Mouse (Mus musculus) cerebellum, adult (tissue): ENCODE measurements around the gene Odc1.
"Not testable (repeated sequence)": the region's sequence is repeated elsewhere in the genome, so short reads cannot be mapped to it uniquely, and the experiment has no call there.

Source experiments
- ATAC-seq: cut with Nextera tagmentation; 2 replicates; pipeline ENCODE4 v1.9.2; 2017; ENCODE audit warnings: mild to moderate bottlenecking, moderate library complexity, mixed read lengths; ENCODE audit not compliant: insufficient number of reproducible peaks, low FRiP score, low TSS enrichment

Odc1 gene

GRCm38 (mm10) chr12:17544209-17545106, at the start of gene Odc1:
TSS of gene Odc1 (plus strand) at chr12:17544794.
- peak; percentile 90 for ATAC-seq

DNA sequence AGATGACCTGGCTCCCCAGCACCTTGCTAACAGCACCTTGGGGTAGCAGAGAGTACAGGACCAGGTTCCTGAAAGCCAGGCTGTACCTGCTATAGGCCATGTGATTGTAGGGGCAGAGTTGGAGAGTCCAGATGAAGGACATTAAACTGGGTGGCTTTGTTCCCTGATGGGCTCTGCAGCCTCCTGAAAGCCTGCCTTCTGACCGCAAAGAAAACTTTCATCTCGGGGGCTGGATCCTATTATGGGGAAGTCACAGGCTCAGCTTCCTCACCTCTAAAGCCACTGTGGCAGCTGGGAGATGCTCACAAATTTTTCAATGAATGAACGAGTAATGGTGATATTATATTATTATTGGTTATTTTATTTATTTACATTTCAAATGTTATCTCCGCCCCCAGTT, 49.8 kb upstream of the Odc1 start:
- no peak for ATAC-seq

- no peak for ATAC-seq
Observed at GRCm38 (mm10) chr12:17495858-17496451, 48.6 kb upstream of the Odc1 start.

DNA sequence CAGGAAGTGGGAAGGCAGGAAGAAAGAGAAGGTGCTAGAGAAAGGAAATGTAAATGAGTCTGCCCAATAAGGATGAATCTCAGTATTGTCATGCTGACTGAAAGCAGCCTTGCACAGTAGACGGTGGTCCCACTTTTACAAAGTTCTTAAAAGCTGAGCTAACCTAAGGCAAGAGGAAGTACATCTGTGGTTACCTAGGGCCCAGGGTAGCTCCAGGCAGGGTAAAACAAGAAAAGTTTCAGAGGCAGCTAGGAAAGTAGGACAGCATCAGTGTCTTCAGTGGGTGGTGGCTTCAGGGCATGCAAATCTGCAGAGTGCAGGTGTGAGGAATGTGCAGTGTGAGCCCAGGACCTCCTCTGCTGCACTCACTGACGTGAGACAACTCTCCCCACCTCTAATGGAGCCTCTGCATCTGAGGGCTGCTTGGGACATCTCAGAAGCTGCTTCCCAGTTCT, 38.9 kb upstream of the Odc1 start:
- ATAC-seq: no peak

GRCm38 (mm10) chr12:17506117-17506993, 38.2 kb upstream of the Odc1 start:
- no peak for ATAC-seq

GRCm38 (mm10) chr12:17506994-17507542, 37.5 kb upstream of the Odc1 start:
- ATAC-seq: no peak

- ATAC-seq: no peak
Observed at GRCm38 (mm10) chr12:17509310-17509709, 35.3 kb upstream of the Odc1 start.

DNA sequence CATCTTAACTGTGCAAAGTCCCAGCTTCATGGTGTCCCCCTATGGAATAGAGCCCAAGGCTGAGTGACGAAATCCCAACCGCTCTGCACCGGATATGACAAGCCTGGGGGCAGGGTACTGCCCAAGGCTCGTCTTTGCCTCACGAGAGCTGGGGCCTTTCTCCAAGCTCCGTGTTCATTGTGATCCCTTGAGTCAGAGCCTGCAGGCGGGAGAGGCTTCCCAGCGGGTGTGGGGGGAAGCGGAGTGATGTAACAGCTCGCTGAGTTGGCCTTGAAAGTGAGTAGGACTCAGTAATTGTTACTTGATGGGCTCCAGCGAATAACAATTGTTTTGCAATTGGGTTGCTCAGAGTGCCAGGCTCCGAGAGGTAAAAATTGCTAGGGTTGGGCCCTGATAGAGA, 34.4 kb upstream of the Odc1 start:
- ATAC-seq: no peak

DNA sequence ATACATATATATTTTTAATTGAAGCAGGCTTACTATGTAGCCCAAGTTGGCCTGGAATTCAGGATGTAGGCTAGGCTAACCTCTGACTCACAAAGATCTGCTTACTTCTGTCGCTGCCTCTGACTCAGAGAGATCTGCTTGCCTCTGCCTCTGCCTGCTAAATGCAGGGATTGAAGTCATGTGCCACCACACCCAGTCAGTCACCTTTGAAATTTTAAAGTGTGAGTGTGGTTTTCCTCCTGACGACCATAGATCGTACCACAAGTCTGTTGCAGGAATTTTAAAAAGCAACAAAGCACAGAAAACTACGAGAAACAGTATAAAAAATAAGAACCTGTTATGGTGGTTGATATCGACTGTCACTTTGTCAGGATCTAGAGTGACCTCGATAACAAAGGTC, 33.6 kb upstream of the Odc1 start:
- ATAC-seq: no peak

GRCm38 (mm10) chr12:17529180-17529579, 15.4 kb upstream of the Odc1 start:
- no peak for ATAC-seq

GRCm38 (mm10) chr12:17529726-17530125, 14.9 kb upstream of the Odc1 start:
- ATAC-seq: no peak

GRCm38 (mm10) chr12:17530825-17531224, 13.8 kb upstream of the Odc1 start:
- no peak for ATAC-seq

GRCm38 (mm10) chr12:17536222-17536621, 8.4 kb upstream of the Odc1 start:
- no peak for ATAC-seq

GRCm38 (mm10) chr12:17537147-17537546, 7.4 kb upstream of the Odc1 start:
- no peak for ATAC-seq

DNA sequence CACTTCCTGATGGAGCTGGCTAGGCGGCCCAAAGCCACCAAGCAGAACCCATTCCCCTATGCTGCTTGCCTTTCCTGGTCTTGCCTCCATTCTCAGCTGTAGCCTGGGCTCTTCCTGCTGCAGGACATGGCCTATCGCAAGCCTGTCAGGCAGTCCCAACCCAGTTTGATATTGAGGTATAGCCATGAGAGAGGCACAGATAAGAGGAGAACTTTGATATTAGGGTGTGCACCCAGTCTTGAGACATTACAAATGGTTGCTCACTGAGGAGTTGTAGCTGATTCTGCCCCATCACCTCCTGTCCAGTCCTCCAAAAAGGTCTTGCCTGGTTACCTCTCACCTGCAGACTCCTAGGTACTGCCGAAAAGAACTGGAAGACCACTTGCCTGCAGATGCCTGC, 6.5 kb upstream of the Odc1 start:
- no peak for ATAC-seq

DNA sequence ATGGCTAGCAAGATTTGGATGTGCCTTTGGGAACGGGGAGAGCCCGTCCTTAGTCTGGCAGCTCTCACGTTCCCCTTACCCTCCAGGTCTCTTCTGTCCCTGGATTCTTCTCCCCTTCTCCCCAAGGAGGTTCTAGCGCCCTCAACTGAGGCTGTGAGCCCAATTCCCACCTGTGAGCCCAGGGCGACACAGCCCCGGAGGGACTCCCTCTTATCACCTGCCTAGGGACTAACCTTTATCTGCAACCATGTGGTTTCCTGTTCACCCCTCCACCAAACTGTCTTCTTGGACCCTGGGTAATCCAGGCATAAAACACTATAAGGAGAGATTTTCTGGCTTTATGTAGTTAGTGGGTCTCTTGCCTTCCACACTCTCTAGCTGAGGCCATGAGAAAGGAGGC, 5.6 kb upstream of the Odc1 start:
- ATAC-seq: no peak

GRCm38 (mm10) chr12:17540040-17540552, 4.5 kb upstream of the Odc1 start:
- ATAC-seq: no peak

- ATAC-seq: peak; percentile 38; the same call in 1 of the 2 replicates
Observed at GRCm38 (mm10) chr12:17545107-17545571, 545 bp downstream of the Odc1 start.

GRCm38 (mm10) chr12:17545884-17546283, 1.3 kb downstream of the Odc1 start:
- ATAC-seq: no peak

DNA sequence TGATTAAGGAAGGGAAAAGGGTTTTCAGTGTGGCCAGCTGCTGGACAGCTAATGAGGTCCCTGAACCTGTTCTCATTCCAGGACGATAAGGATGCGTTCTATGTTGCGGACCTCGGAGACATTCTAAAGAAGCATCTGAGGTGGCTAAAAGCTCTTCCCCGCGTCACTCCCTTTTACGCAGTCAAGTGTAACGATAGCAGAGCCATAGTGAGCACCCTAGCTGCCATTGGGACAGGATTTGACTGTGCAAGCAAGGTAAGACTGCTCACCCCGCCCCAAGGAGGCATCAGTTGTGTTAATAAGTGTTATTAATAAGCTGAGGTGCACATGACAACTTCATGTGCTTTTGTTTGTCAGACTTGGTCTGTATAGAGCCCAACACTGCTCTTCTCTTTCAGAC, 3.0 kb downstream of the Odc1 start:
- not testable (repeated sequence) for ATAC-seq
